Mouse (Mus musculus) heart, adult 2 months (tissue): ENCODE measurements at regions not wholly inside any gene's neighbourhood (a gene's known extent, or its start where the extent isn't known, plus 50 kb on each side); places are given as distances from the start of the nearest gene placed in this dataset.

ENCODE experiments used
- DNase-seq, 2 experiments: peaks; one replicate each; pipeline ENCODE4 v3.0.0; 2021
- H3K27ac ChIP-seq: fragments of 200-600 bp; 2 replicates; pipeline ENCODE4 v1.8.1; 2022
- H3K27me3 ChIP-seq: fragments of 200-500 bp; 2 replicates; pipeline ENCODE4 v1.6.1; 2012; ENCODE audit warnings: mild to moderate bottlenecking, low read length, inconsistent platforms, mixed read lengths; ENCODE audit not compliant: control insufficient read depth, insufficient read depth
- H3K36me3 ChIP-seq: fragments of 200-500 bp; 2 replicates; pipeline ENCODE4 v1.6.1; 2012; ENCODE audit warnings: low read length, inconsistent platforms; ENCODE audit not compliant: control insufficient read depth, insufficient read depth
- H3K4me1 ChIP-seq: fragments of 200-500 bp; 2 replicates; pipeline ENCODE4 v1.6.1; 2011; ENCODE audit warnings: low read length; ENCODE audit not compliant: control insufficient read depth, insufficient read depth
- H3K4me3 ChIP-seq: fragments of 200-600 bp; 2 replicates; pipeline ENCODE4 v1.8.1; 2022
- H3K79me2 ChIP-seq: fragments of 200-500 bp; replicated peaks from 2 replicates; pipeline ENCODE4 v1.6.1; 2012; ENCODE audit warnings: mild to moderate bottlenecking, inconsistent platforms, low read length, moderate library complexity, mixed read lengths; ENCODE audit not compliant: control insufficient read depth, insufficient read depth
- H3K9ac ChIP-seq: fragments of 200-500 bp; 2 replicates; pipeline ENCODE4 v1.6.1; 2012; ENCODE audit warnings: low read depth, mild to moderate bottlenecking, control low read depth, inconsistent platforms, low read length, mixed read lengths
- CTCF ChIP-seq: fragments of 200-600 bp; IDR thresholded peaks from 2 replicates; pipeline ENCODE4 v1.8.1; 2022; ENCODE audit warnings: antibody characterized with exemption, mild to moderate bottlenecking, moderate library complexity
- EP300 ChIP-seq: fragments of 200-500 bp; IDR thresholded peaks from 2 replicates; pipeline ENCODE4 v1.6.1; 2011; ENCODE audit warnings: low read depth, low read length, control low read depth; ENCODE audit not compliant: insufficient read depth
- POLR2A ChIP-seq: fragments of 200-500 bp; IDR thresholded peaks from 2 replicates; pipeline ENCODE4 v1.6.1; 2011; ENCODE audit warnings: mild to moderate bottlenecking, low read depth, low read length, control low read depth; ENCODE audit not compliant: insufficient read depth
- WGBS: fragments of 180-500 bp; shearing (Covaris S2); methylation state at CpG from one replicate; pipeline ENCODE4 v1.1.7; 2018; 5-methylcytosine and 5-hydroxymethylcytosine counted together
- intact Hi-C: fragments of 180-260 bp; cut with DNase I; formaldehyde crosslinking; loops from one replicate; pipeline ENCODE4 v1.15.1; 2025

GRCm38 (mm10) chr4:69395451-69395850 is 441.3 kb upstream of the Brinp1 start:
- Histone ChIP-seq H3K9ac (no peak overlapping the region), H3K27me3 (no peaks in the 10 kb centered on the region), H3K4me3 (no peak overlapping the region), H3K4me1 (no peaks in the 10 kb centered on the region), H3K36me3 (no peaks in the 10 kb centered on the region), H3K27ac (no peak overlapping the region), H3K79me2 (no peaks in the 10 kb centered on the region)
- no peak for TF ChIP-seq CTCF
- TF ChIP-seq POLR2A = no peak
- no peak for TF ChIP-seq EP300
- no peak for DNase-seq
- intact Hi-C loops = no loop called here
- WGBS = 69% methylated on average over 3 of the region's 3 CpGs

GRCm38 (mm10) chr4:69383318-69383717 is 429.1 kb upstream of the Brinp1 start:
- H3K9ac ChIP-seq = no peak overlapping the region
- H3K27me3 ChIP-seq = no peaks in the 10 kb centered on the region
- no peak overlapping the region for H3K27ac ChIP-seq
- H3K79me2 ChIP-seq = no peaks in the 10 kb centered on the region
- H3K4me1 ChIP-seq = no peaks in the 10 kb centered on the region
- intact Hi-C loops = no loop called here
- no peaks in the 10 kb centered on the region for H3K36me3 ChIP-seq
- H3K4me3 ChIP-seq = no peak overlapping the region
- TF ChIP-seq POLR2A = no peak
- no peak for DNase-seq

GRCm38 (mm10) chr4:69346979-69347465 is 392.8 kb upstream of the Brinp1 start:
- no peak overlapping the region for H3K4me3 ChIP-seq
- no peaks in the 10 kb centered on the region for H3K27me3 ChIP-seq
- H3K9ac ChIP-seq = no peak overlapping the region
- 66% methylated on average over 5 of the region's 5 CpGs for WGBS
- no peaks in the 10 kb centered on the region for H3K79me2 ChIP-seq
- H3K36me3 ChIP-seq = no peaks in the 10 kb centered on the region
- intact Hi-C loops = no loop called here
- no peaks in the 10 kb centered on the region for H3K4me1 ChIP-seq
- DNase-seq = no peak
- TF ChIP-seq POLR2A (no peak), EP300 (no peak), CTCF (no peak)
- H3K27ac ChIP-seq = no peak overlapping the region

DNA sequence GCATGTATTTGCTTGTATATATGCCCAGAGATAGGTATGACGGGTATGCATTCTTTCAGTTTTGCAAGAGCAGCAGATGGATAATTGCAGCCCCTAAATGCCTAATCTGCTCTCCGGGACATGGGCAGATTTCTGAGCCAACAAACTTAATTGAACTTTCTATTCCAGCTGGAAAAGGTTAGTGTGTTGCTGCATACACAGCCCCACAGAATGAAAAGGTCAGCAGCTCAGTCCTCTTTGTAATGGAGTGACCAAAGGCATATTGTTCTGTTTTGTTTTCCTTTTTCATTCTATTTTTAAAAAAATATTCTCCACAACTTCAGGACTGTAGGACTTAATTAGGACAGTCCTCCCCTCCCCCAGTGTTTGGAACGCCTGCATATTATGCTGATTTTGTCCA is 373.4 kb upstream of the Brinp1 start:
- H3K36me3 ChIP-seq = no peaks in the 10 kb centered on the region
- 57% methylated on average over 3 of the region's 3 CpGs for WGBS
- no peaks in the 10 kb centered on the region for H3K4me1 ChIP-seq
- no peaks in the 10 kb centered on the region for H3K79me2 ChIP-seq
- DNase-seq = no peak
- H3K9ac ChIP-seq = no peak overlapping the region
- intact Hi-C loops = no loop called here
- H3K4me3 ChIP-seq = no peak overlapping the region
- H3K27ac ChIP-seq = no peak overlapping the region
- TF ChIP-seq CTCF (no peak), POLR2A (no peak), EP300 (no peak)
- H3K27me3 ChIP-seq = no peaks in the 10 kb centered on the region
